Mouse (Mus musculus) B cell, adult (primary cell): ENCODE results near the gene Dmpk. TPM values are rescaled to one million over a fixed set of nuclear protein-coding genes. Genes with fewer than 3 reads are reported as not detected.

Experiments
- total RNA-seq: library from RNA; stranded (reverse); gene quantifications from 4 replicates; pipeline ENCODE4 v1.2.4, GENCODE M21; 2023; ENCODE audit not compliant: inconsistent age

Dmpk gene
- 15.9 to 23.2 TPM (median 19.0 TPM) in 4 replicates for total RNA-seq

GRCm38 (mm10) chr7:19083701-19084100, at the start of gene Dmpk:
Gene Dmpk, plus strand, starts transcription at chr7:19083849.

DNA sequence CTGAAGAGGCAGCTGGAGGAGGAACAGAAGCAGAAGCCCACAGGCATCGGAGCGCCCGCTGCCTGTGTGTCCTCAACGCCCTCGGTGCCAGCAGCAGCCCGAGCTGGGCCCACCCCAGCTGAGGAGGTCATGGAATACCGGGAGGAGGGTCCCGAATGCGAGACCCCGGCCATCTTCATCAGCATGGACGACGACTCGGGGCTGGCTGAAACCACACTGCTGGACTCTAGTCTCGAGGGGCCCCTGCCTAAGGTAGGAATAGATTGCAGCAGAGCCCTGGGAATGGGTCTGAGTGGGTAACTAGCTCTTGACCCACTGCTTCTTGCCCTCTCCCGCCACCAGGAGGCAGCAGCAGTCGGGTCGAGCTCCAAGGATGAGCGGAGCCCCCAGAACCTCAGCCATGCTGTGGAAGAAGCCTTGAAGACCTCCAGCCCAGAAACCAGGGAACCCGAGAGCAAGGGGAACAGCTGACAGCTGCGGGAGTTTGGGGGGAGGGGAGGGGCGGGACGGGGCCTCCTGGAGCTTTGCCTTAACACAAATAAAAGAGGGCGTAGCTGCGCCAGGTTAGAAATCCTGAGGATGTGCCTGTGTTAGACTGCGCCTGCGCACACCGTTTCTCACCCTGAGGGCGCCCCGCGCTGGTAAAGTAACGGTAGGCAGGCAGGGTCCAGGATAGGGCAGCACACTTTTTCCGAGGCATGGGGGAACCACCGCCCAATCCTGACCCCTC, 29.4 kb upstream of the Dmpk start, which contains the start of gene Rsph6a:
Gene Rsph6a, plus strand, starts transcription at position 644 of the 730 bp plus-strand sequence.

DNA sequence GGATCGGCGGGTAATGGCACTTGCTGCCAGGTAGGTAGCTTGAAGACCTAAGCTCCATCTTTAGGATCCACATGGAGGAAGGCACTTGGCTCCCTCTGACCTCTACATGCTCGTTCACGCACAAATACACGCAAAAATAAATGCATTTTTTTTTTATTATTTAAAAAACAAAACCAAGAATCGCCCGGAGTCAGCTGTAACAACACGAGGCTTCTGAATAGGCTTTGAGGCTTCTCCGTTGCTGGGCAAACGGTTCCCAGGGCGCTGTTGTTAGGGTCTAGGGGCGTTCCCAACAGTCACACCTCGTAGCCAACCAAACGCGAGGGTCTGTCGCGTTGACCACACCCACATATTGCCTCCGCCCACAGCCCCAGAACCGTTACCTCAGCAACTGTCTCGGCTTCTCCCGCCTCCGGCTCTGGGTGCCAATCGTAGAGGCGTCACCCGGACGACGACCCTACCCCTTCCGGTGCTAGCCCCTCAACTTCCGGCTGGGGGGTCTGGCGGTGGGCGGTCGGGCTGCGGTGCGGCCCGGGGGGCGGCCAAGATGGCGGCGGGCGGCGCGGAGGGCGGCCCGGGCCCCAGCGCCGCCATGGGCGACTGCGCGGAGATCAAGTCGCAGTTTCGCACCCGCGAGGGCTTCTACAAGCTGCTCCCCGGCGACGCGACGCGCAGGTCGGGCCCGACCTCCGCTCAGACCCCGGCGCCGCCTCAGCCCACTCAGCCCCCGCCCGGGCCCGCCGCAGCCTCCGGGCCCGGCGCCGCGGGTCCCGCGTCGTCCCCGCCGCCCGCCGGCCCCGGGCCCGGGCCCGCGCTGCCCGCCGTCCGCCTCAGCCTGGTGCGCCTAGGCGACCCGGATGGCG, 7.7 kb upstream of the Dmpk start, which contains the start of gene Dmwd:
Gene Dmwd, plus strand, starts transcription at position 505 of the 863 bp plus-strand sequence.

GRCm38 (mm10) chr7:19094471-19094825, 10.8 kb downstream of the Dmpk start, which contains the start of gene Six5:
Gene Six5, plus strand, starts transcription at chr7:19094594.

GRCm38 (mm10) chr7:19118028-19118771, 34.6 kb downstream of the Dmpk start, which contains the start of gene Gm4969:
Gene Gm4969, minus strand, starts transcription at chr7:19118368.

GRCm38 (mm10) chr7:19119631-19120429, 36.2 kb downstream of the Dmpk start, which contains the start of gene Fbxo46:
Gene Fbxo46, plus strand, starts transcription at chr7:19119859.

Other genes with a start within 250 kb of the Dmpk start
- not detected in 4 replicates for gene Mill2, start 243.9 kb upstream of the Dmpk start, total RNA-seq
- gene Pglyrp1, start 212.5 kb upstream of the Dmpk start, total RNA-seq = 20.5 to 23.4 TPM (median 22.0 TPM) in 4 replicates
- gene Ccdc61, start 173.4 kb upstream of the Dmpk start, total RNA-seq = 17.6 to 25.4 TPM (median 23.2 TPM) in 4 replicates
- not detected in 4 replicates for gene Nova2, start 158.0 kb upstream of the Dmpk start, total RNA-seq
- not detected in 4 replicates for gene Nanos2, start 96.4 kb upstream of the Dmpk start, total RNA-seq
- 1.2 to 2.0 TPM (median 1.5 TPM) in 4 replicates for gene Mypop, start 92.6 kb upstream of the Dmpk start, total RNA-seq
- gene Irf2bp1, start 79.8 kb upstream of the Dmpk start, total RNA-seq = 28.5 to 35.3 TPM (median 33.8 TPM) in 4 replicates
- gene Foxa3, start 60.3 kb upstream of the Dmpk start, total RNA-seq = not detected in 4 replicates
- 99.2 to 117 TPM (median 107 TPM) in 4 replicates for gene Sympk, start 59.5 kb upstream of the Dmpk start, total RNA-seq
- gene Rsph6a, start 29.2 kb upstream of the Dmpk start, total RNA-seq = 1.00 TPM in 1 of 4 replicates, not detected in the others
- gene Dmwd, start 7.6 kb upstream of the Dmpk start, total RNA-seq = 19.7 to 23.8 TPM (median 21.4 TPM) in 4 replicates
- gene Six5, start 10.7 kb downstream of the Dmpk start, total RNA-seq = 0.21 to 0.51 TPM (median 0.34 TPM) in 4 replicates
- gene Gm4969, start 34.5 kb downstream of the Dmpk start, total RNA-seq = 0.12 TPM in 1 of 4 replicates, not detected in the others
- 25.7 to 28.5 TPM (median 26.6 TPM) in 4 replicates for gene Fbxo46, start 36.0 kb downstream of the Dmpk start, total RNA-seq
- gene Qpctl, start 65.4 kb downstream of the Dmpk start, total RNA-seq = 10.1 to 12.4 TPM (median 10.5 TPM) in 4 replicates
- gene Snrpd2, start 65.9 kb downstream of the Dmpk start, total RNA-seq = 91.1 to 103 TPM (median 97.6 TPM) in 4 replicates
- not detected in 4 replicates for gene Gipr, start 82.3 kb downstream of the Dmpk start, total RNA-seq
- gene Eml2, start 92.6 kb downstream of the Dmpk start, total RNA-seq = 20.8 to 29.3 TPM (median 27.0 TPM) in 4 replicates
- 0.16 TPM in 1 of 4 replicates, not detected in the others for gene Gpr4, start 128.7 kb downstream of the Dmpk start, total RNA-seq
- gene Opa3, start 144.5 kb downstream of the Dmpk start, total RNA-seq = 46.7 to 54.6 TPM (median 48.7 TPM) in 4 replicates
- 349 to 378 TPM (median 355 TPM) in 4 replicates for gene Vasp, start 188.0 kb downstream of the Dmpk start, total RNA-seq
- 0.64 TPM in 1 of 4 replicates, not detected in the others for gene Ppm1n, start 196.2 kb downstream of the Dmpk start, total RNA-seq
- gene Rtn2, start 198.8 kb downstream of the Dmpk start, total RNA-seq = 0.24 TPM in 1 of 4 replicates, not detected in the others
- 2,334 to 3,047 TPM (median 2,835 TPM) in 4 replicates for gene Fosb, start 226.2 kb downstream of the Dmpk start, total RNA-seq